Mouse (Mus musculus) limb, embryonic 12.5 days (tissue): ENCODE measurements around the gene Hspa1b. TPM values are rescaled to one million over a fixed set of nuclear protein-coding genes. Genes with fewer than 3 reads are reported as not detected.
A peak's percentile ranks its signal among the peaks of the same experiment; 100 is the strongest.

ENCODE experiments used
- ATAC-seq: fragments of 200-750 bp; cut with Nextera tagmentation; 2 replicates; pipeline ENCODE4 v1.8.0; 2017; ENCODE audit warnings: low read depth, moderate TSS enrichment; ENCODE audit not compliant: insufficient number of reproducible peaks, insufficient read depth, low FRiP score, low TSS enrichment
- H3K27ac ChIP-seq: fragments of 300-500 bp; sonication (generic); 2 replicates; pipeline ENCODE4 v1.5.1; 2016; ENCODE audit warnings: mild to moderate bottlenecking, moderate library complexity
- H3K27me3 ChIP-seq: fragments of 300-500 bp; sonication (generic); 2 replicates; pipeline ENCODE4 v1.6.1; 2016; ENCODE audit warnings: mild to moderate bottlenecking, moderate library complexity
- H3K36me3 ChIP-seq: fragments of 300-500 bp; sonication (generic); 2 replicates; pipeline ENCODE4 v1.6.1; 2016; ENCODE audit warnings: mild to moderate bottlenecking, moderate library complexity
- H3K4me1 ChIP-seq: fragments of 300-500 bp; sonication (generic); replicated peaks from 2 replicates; pipeline ENCODE4 v1.6.1; 2016
- H3K4me2 ChIP-seq: fragments of 300-500 bp; sonication (generic); 2 replicates; pipeline ENCODE4 v1.6.1; 2016; ENCODE audit warnings: mild to moderate bottlenecking, moderate library complexity
- H3K4me3 ChIP-seq: fragments of 300-500 bp; sonication (generic); replicated peaks from 2 replicates; pipeline ENCODE4 v1.5.1; 2016; ENCODE audit warnings: mild to moderate bottlenecking
- H3K9ac ChIP-seq: fragments of 300-500 bp; sonication (generic); replicated peaks from 2 replicates; pipeline ENCODE4 v1.6.1; 2016; ENCODE audit warnings: mild to moderate bottlenecking, moderate library complexity
- H3K9me3 ChIP-seq: fragments of 300-500 bp; sonication (generic); 2 replicates; pipeline ENCODE4 v1.6.1; 2016; ENCODE audit warnings: mild to moderate bottlenecking, moderate library complexity
- WGBS: fragments of 180-500 bp; shearing (Covaris S2); methylation state at CpG from one replicate; pipeline ENCODE4 v1.1.7; 2016; 5-methylcytosine and 5-hydroxymethylcytosine counted together
- polyA plus RNA-seq: library from polyadenylated mRNA; unstranded; fragments of >200 nt; fragmentation: Nextera tagmentation; extraction: Ambion mirVana; gene quantifications from 2 replicates; pipeline ENCODE4 v1.2.1, GENCODE M21; 2016

The Hspa1b gene
- polyA plus RNA-seq, 1 experiment from 2014 or later: not detected

- Histone ChIP-seq H3K36me3 (no peaks in the 10 kb centered on the region), H3K4me3 (no peak overlapping the region), H3K9ac (no peak overlapping the region), H3K27me3 (no peaks in the 10 kb centered on the region), H3K4me1 (no peaks in the 10 kb centered on the region), H3K27ac (no peak overlapping the region), H3K9me3 (no peaks in the 10 kb centered on the region), H3K4me2 (no peak overlapping the region)
- 74% methylated on average over 5 of the region's 5 CpGs for WGBS
- ATAC-seq: no peak
Observed at GRCm38 (mm10) chr17:34924258-34924657, 34.8 kb downstream of the Hspa1b start.

- H3K9me3 ChIP-seq: no peaks in the 10 kb centered on the region
- no peaks in the 10 kb centered on the region for H3K27me3 ChIP-seq
- no peak overlapping the region for H3K4me3 ChIP-seq
- H3K27ac ChIP-seq: no peak overlapping the region
- WGBS: 55% methylated on average over 6 of the region's 6 CpGs
- H3K4me2 ChIP-seq: no peak overlapping the region
- no peaks in the 10 kb centered on the region for H3K36me3 ChIP-seq
- no peaks in the 10 kb centered on the region for H3K4me1 ChIP-seq
- no peak for ATAC-seq
- no peak overlapping the region for H3K9ac ChIP-seq
Observed at GRCm38 (mm10) chr17:34922939-34923338, 36.1 kb downstream of the Hspa1b start.

- no peak overlapping the region for H3K9ac ChIP-seq
- H3K9me3 ChIP-seq: no peaks in the 10 kb centered on the region
- H3K36me3 ChIP-seq: peaks cover 19% of the 10 kb centered on the region
- peaks cover 9% of the 10 kb centered on the region; the same call in 1 of the 2 replicates for H3K4me1 ChIP-seq
- H3K4me2 ChIP-seq: no peak overlapping the region
- H3K27ac ChIP-seq: no peak overlapping the region
- no peaks in the 10 kb centered on the region for H3K27me3 ChIP-seq
- ATAC-seq: no peak
- H3K4me3 ChIP-seq: no peak overlapping the region
- WGBS: 80% methylated on average over 9 of the region's 9 CpGs
Observed at GRCm38 (mm10) chr17:34917188-34917587, 41.9 kb downstream of the Hspa1b start.

GRCm38 (mm10) chr17:34916316-34916715 lies 42.7 kb downstream of the Hspa1b start:
- Histone ChIP-seq H3K36me3 (peaks cover 28% of the 10 kb centered on the region), H3K4me1 (peaks cover 9% of the 10 kb centered on the region; the same call in 1 of the 2 replicates), H3K27ac (no peak overlapping the region), H3K27me3 (no peaks in the 10 kb centered on the region), H3K4me3 (no peak overlapping the region), H3K9ac (no peak overlapping the region), H3K9me3 (no peaks in the 10 kb centered on the region), H3K4me2 (no peak overlapping the region)
- WGBS: 82% methylated on average over 5 of the region's 5 CpGs
- no peak for ATAC-seq

GRCm38 (mm10) chr17:34915410-34915831 lies 43.6 kb downstream of the Hspa1b start:
- no peak overlapping the region for H3K4me3 ChIP-seq
- no peaks in the 10 kb centered on the region for H3K27me3 ChIP-seq
- 14% methylated on average over 11 of the region's 11 CpGs for WGBS
- no peaks in the 10 kb centered on the region for H3K9me3 ChIP-seq
- H3K27ac ChIP-seq: peak overlapping the region; percentile 45; the same call in 1 of the 2 replicates
- 0 out of 2 replicates have a peak, but pooled peaks have one; percentile 11 for ATAC-seq
- 0 out of 2 replicates have a peak overlapping the region, but pooled peaks have one; percentile 17 for H3K4me2 ChIP-seq
- peaks cover 9% of the 10 kb centered on the region; the same call in 1 of the 2 replicates for H3K4me1 ChIP-seq
- no peak overlapping the region; the same call in 1 of the 2 replicates for H3K9ac ChIP-seq
- peaks cover 37% of the 10 kb centered on the region for H3K36me3 ChIP-seq

GRCm38 (mm10) chr17:34913930-34914665 lies 44.9 kb downstream of the Hspa1b start, which contains the start of gene Slc44a4:
TSS of gene Slc44a4 (plus strand) at chr17:34914466.
- Histone ChIP-seq H3K27ac (no peak within 1 kb of the TSS; the same call in 1 of the 2 replicates), H3K9me3 (no peaks in the 10 kb centered on the region), H3K36me3 (peaks cover 50% of the 10 kb centered on the region), H3K4me3 (no peak within 1 kb of the TSS), H3K4me2 (0 out of 2 replicates have a peak within 1 kb of the TSS, but pooled peaks have one; percentile 17), H3K4me1 (peaks cover 9% of the 10 kb centered on the region; the same call in 1 of the 2 replicates), H3K27me3 (no peaks in the 10 kb centered on the region), H3K9ac (peak within 1 kb of the TSS; percentile 27; the same call in 1 of the 2 replicates)
- ATAC-seq: no peak
- WGBS: 37% methylated on average over 18 of the region's 18 CpGs

- H3K9ac ChIP-seq: no peak overlapping the region
- H3K36me3 ChIP-seq: peaks cover 71% of the 10 kb centered on the region
- 49% methylated on average over 5 of the region's 5 CpGs for WGBS
- no peaks in the 10 kb centered on the region for H3K9me3 ChIP-seq
- H3K4me1 ChIP-seq: peaks cover 9% of the 10 kb centered on the region; the same call in 1 of the 2 replicates
- H3K27me3 ChIP-seq: no peaks in the 10 kb centered on the region
- peak; percentile 31; the same call in 1 of the 2 replicates for ATAC-seq
- H3K4me2 ChIP-seq: no peak overlapping the region
- H3K27ac ChIP-seq: no peak overlapping the region
- H3K4me3 ChIP-seq: no peak overlapping the region
Observed at GRCm38 (mm10) chr17:34911945-34912351, 47.1 kb downstream of the Hspa1b start.

- Histone ChIP-seq H3K9ac (no peak overlapping the region), H3K4me2 (no peak overlapping the region), H3K36me3 (peaks cover 81% of the 10 kb centered on the region), H3K9me3 (no peaks in the 10 kb centered on the region), H3K27me3 (no peaks in the 10 kb centered on the region), H3K27ac (no peak overlapping the region), H3K4me1 (peaks cover 9% of the 10 kb centered on the region; the same call in 1 of the 2 replicates), H3K4me3 (no peak overlapping the region)
- ATAC-seq: no peak
- WGBS: 86% methylated on average over 10 of the region's 10 CpGs
Observed at GRCm38 (mm10) chr17:34910982-34911381, 48.1 kb downstream of the Hspa1b start.

Other genes starting within 250 kb of the Hspa1b start
- gene C4b, start 215.4 kb downstream of the Hspa1b start, polyA plus RNA-seq: not detected in 2 replicates
- not detected in 2 replicates for gene Cyp21a1, start 154.7 kb downstream of the Hspa1b start, polyA plus RNA-seq
- 24.9 and 26.2 TPM in 2 replicates for gene Stk19, start 122.3 kb downstream of the Hspa1b start, polyA plus RNA-seq
- 70.8 and 81.7 TPM in 2 replicates for gene Dxo, start 122.2 kb downstream of the Hspa1b start, polyA plus RNA-seq
- gene Skiv2l, start 109.0 kb downstream of the Hspa1b start, polyA plus RNA-seq: 58.3 and 65.7 TPM in 2 replicates
- 125 and 134 TPM in 2 replicates for gene Nelfe, start 108.8 kb downstream of the Hspa1b start, polyA plus RNA-seq
- 1.4 and 3.0 TPM in 2 replicates for gene Cfb, start 96.7 kb downstream of the Hspa1b start, polyA plus RNA-seq
- gene Zbtb12, start 79.8 kb downstream of the Hspa1b start, polyA plus RNA-seq: 9.3 and 10.8 TPM in 2 replicates
- gene Gm20547, start 77.2 kb downstream of the Hspa1b start, polyA plus RNA-seq: 0.18 TPM in 1 of 2 replicates, not detected in the other
- gene C2, start 61.0 kb downstream of the Hspa1b start, polyA plus RNA-seq: 0.84 and 1.1 TPM in 2 replicates
- gene Ehmt2, start 60.8 kb downstream of the Hspa1b start, polyA plus RNA-seq: 114 TPM in 2 replicates
- gene Slc44a4, start 44.8 kb downstream of the Hspa1b start, polyA plus RNA-seq: not detected in 2 replicates
- gene Neu1, start 28.0 kb downstream of the Hspa1b start, polyA plus RNA-seq: 16.2 and 18.9 TPM in 2 replicates
- gene Gm20481, start 10.7 kb upstream of the Hspa1b start, polyA plus RNA-seq: not detected in 2 replicates
- gene Hspa1a, start 12.9 kb upstream of the Hspa1b start, polyA plus RNA-seq: 1.9 and 2.0 TPM in 2 replicates
- 1.0 and 1.1 TPM in 2 replicates for gene Hspa1l, start 13.5 kb upstream of the Hspa1b start, polyA plus RNA-seq
- 222 and 234 TPM in 2 replicates for gene Lsm2, start 22.6 kb upstream of the Hspa1b start, polyA plus RNA-seq
- gene Vars, start 41.7 kb upstream of the Hspa1b start, polyA plus RNA-seq: 169 and 171 TPM in 2 replicates
- gene Vwa7, start 57.3 kb upstream of the Hspa1b start, polyA plus RNA-seq: 0.10 and 0.13 TPM in 2 replicates
- 3.2 and 3.3 TPM in 2 replicates for gene Sapcd1, start 68.8 kb upstream of the Hspa1b start, polyA plus RNA-seq
- gene Msh5, start 87.5 kb upstream of the Hspa1b start, polyA plus RNA-seq: 2.9 and 3.4 TPM in 2 replicates
- gene Clic1, start 90.7 kb upstream of the Hspa1b start, polyA plus RNA-seq: 194 and 195 TPM in 2 replicates
- gene Ddah2, start 99.8 kb upstream of the Hspa1b start, polyA plus RNA-seq: 489 and 492 TPM in 2 replicates
- not detected in 2 replicates for gene Ly6g6c, start 106.2 kb upstream of the Hspa1b start, polyA plus RNA-seq
- gene Mpig6b, start 106.9 kb upstream of the Hspa1b start, polyA plus RNA-seq: 0.68 and 0.76 TPM in 2 replicates
- gene Ly6g6e, start 117.7 kb upstream of the Hspa1b start, polyA plus RNA-seq: 1.3 and 2.5 TPM in 2 replicates
- 0.68 and 1.0 TPM in 2 replicates for gene Ly6g6d, start 118.8 kb upstream of the Hspa1b start, polyA plus RNA-seq
- 0.44 and 0.66 TPM in 2 replicates for gene Ly6g6f, start 126.4 kb upstream of the Hspa1b start, polyA plus RNA-seq
- 74.5 and 75.3 TPM in 2 replicates for gene Abhd16a, start 130.0 kb upstream of the Hspa1b start, polyA plus RNA-seq
- gene Ly6g5c, start 149.0 kb upstream of the Hspa1b start, polyA plus RNA-seq: not detected in 2 replicates
- 1.1 and 1.3 TPM in 2 replicates for gene Ly6g5b, start 156.2 kb upstream of the Hspa1b start, polyA plus RNA-seq
- 22.4 and 23.7 TPM in 2 replicates for gene Gpank1, start 162.2 kb upstream of the Hspa1b start, polyA plus RNA-seq
- 266 and 270 TPM in 2 replicates for gene Csnk2b, start 162.8 kb upstream of the Hspa1b start, polyA plus RNA-seq
- 7.1 and 10.1 TPM in 2 replicates for gene D17H6S53E, start 167.1 kb upstream of the Hspa1b start, polyA plus RNA-seq
- gene Apom, start 172.8 kb upstream of the Hspa1b start, polyA plus RNA-seq: 0.61 and 0.70 TPM in 2 replicates
- gene Bag6, start 175.9 kb upstream of the Hspa1b start, polyA plus RNA-seq: 70.4 TPM in 2 replicates
- gene Prrc2a, start 205.7 kb upstream of the Hspa1b start, polyA plus RNA-seq: 212 and 231 TPM in 2 replicates
- gene Aif1, start 216.8 kb upstream of the Hspa1b start, polyA plus RNA-seq: 4.7 and 4.9 TPM in 2 replicates
- gene Lst1, start 229.2 kb upstream of the Hspa1b start, polyA plus RNA-seq: 5.6 and 6.0 TPM in 2 replicates
- gene Ltb, start 235.2 kb upstream of the Hspa1b start, polyA plus RNA-seq: 0.49 and 0.64 TPM in 2 replicates
- gene Tnf, start 242.8 kb upstream of the Hspa1b start, polyA plus RNA-seq: not detected in 2 replicates
- gene Lta, start 246.1 kb upstream of the Hspa1b start, polyA plus RNA-seq: not detected in 2 replicates